Mouse (Mus musculus) embryo, embryonic 11.5 days (tissue): ENCODE data around the gene Bclaf1.
A peak's percentile ranks its signal among the peaks of the same experiment; 100 is the strongest.

Experiments used
- DNase-seq: peaks from one replicate; pipeline ENCODE4 v3.0.0-alpha.2; 2012; ENCODE audit warnings: low read depth, low spot score

Gene Bclaf1

DNA sequence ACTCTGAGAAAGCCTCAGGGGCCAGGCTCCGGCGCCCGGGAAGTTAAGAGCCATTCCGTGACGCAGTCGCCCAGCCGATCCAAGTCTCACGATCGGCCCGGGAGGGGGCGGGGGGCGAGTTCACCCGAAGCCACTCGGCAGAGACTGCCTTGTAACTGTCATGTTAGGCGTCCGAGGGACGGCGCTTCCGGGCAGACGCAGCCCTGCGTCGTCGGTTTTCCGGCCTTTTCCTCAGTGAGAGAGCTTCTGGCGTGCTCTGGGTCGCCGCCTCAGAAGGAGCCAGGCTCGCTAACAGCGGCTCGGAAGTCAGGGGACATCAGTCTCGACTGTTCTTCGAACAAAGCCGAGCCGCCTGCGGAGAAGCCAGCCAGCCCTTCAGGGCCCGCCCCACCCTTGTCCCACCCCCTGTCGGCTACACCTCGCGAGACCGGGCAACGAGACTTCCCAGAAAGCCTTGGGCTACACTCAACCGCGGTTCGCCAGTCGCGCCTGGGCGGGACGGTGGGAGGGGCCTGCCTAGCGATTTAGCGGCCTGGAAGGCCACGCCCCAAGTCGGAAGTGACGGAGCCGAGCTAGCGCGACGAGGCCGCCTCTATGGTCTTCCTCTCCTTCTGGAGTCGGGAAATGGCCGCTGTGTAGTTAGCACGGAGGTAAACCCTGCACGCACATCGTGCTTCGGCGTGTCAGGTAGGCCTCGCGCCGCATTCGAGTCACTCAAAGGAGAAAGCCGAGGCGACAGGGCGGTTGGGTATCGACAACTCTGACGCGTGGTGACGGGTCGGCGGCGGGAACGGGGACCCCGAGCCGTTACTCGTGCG is at the start of gene Bclaf1:
Gene Bclaf1 (plus strand): TSS at position 552 of the 818 bp plus-strand sequence.
- peak; percentile 100 for DNase-seq

DNA sequence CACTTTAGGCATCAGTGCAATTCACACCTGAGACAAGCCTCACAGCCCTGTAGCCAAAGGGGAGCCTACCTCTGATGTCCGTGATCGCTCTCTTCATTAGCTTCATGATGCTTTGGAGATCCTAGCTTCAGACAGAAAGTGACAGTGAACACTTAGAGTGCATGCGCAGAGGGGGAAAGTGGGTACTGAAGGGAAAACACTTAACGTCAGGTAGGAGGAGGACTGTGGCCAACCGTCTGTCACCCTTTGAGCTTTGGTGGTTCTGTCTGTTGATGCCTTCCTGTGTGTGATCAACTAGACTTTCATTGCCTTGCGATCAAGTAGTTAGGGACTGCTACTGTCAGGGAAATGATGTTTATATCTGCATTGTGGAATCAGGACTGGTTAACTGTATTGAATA is 49.4 kb upstream of the Bclaf1 start:
- no peak for DNase-seq

DNA sequence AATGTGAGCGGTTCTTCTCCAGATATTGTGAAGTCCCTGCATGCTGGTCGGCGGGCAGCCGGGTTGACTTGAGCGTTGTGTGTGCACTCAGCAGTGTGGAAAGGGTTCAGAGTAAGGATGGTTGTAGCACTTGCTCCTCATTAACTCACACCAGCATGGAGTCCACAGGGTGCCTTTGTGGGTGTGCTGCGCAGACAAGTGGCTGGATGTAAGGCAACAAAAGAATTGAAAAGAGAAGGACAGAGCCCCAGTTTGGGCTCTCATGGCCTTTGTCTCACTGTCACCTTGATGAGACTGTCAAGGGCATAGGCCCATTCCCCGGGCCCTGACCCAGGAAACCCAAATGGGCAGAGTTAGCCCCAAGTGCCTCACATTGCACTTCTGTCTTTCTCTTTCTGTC is 47.8 kb upstream of the Bclaf1 start:
- no peak for DNase-seq

DNA sequence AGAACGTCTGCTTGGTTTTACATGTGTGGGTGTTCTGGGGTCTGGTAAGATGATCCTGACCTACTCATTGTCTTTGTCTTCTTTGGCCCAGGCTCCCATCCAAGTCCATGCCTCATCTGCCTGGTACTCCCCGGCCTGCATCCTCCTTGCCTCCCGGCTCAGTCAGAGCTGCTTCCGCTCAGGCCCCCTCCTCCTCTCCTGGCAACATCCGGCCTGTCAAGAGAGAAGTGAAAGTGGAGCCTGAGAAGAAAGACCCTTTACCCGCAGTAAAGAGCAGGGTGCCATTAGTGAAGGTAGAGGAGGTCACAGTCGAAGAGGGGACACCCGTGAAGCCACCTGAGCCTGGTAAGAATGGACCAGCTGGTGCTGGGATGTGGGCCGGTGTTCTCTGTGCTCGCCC is 45.2 kb upstream of the Bclaf1 start:
- no peak for DNase-seq

DNA sequence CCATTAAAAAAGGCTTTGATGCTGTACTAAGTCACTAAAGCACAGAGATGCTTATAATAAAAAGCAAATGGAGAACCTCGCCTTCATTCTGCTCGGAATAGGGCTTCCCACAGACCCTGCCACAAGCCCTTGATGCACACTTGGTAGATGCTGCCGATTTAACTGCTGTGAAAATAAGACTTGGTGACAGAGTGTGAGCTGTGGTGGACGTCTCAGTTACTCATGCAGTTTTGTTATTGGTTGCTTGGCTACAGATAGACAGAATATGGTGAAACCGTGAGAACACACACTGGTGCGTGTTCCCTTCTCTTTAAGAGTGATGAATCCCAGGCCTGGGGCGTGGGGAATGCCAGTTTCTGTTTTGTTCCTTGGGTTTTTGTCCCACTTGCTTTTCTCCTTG is 43.3 kb upstream of the Bclaf1 start:
- DNase-seq, result no peak

DNA sequence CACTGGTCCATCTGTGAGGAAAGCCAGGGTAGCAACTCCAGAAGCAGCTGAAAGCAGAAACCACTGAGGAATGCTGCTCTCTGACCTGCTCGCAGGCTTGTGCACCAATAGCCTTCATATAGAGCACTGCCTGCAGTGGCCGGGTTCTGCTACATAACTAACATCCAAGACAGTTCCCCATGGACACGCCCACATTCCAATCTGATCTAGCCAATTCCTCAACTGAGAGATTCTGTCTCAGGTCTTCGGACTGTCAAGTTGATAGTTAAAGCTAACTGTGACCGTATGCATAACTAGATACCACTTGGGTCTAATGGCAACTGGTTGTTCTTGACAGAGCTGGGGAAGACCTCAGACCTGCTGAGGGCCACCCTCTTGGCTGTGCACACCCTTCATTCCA is 39.9 kb upstream of the Bclaf1 start:
- no peak for DNase-seq

DNA sequence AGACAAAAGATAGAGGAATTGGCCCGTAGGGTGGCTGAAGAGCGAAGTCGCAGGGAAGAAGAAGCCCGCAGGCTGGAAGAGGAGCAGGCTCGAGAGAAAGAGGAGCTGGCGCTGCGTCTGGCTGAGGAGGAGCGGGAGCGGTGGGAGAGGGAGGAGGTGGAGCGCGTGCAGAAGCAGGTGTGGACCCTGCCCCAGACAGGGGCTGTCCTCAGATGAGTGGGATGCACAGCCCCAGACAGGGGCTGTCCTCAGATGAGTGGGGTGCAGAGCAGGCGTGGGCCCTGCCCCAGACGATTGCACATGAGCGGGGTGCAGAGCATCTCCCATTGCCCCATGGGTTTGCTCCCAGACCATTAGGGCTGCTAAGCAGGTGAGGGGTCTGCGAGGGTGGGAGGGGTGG is 39.0 kb upstream of the Bclaf1 start:
- no peak for DNase-seq

DNA sequence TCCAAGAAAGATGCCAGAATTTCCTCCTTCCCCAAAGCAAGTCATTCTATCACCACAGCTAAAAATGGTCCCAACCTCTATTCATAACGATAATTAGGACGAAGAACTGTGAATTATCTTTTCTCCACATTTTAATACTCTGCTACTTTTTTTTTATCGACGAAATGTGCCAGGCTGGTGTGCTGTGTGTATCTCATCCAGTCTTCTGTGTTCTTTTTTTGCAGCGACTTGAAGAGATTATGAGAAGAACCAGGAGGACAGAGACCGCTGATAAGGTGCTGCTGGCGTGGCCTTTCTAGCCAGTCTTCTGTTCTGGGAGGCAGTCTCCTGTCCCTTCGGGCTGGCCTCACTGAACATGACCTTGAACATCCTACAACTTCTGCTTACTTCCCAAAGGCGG is 38.2 kb upstream of the Bclaf1 start:
- DNase-seq, result no peak

DNA sequence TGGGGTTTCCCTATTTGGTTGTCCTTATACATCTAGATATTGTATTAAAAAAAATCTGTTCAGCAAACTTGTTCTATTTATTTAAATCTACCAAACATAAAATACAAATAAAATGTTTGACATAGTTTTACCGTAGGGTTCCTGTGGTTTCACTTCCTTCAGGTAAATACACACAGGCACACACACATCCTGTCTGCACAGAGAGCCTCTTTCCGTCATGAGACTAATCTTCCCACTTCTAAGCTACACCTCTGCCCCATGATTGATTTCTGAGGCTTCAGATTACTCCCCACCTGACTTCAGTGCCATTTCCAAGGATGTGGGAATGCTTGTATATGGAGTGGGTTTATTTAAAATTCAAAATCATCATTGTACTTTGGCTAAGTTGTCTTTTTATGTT is 30.8 kb upstream of the Bclaf1 start:
- no peak for DNase-seq

DNA sequence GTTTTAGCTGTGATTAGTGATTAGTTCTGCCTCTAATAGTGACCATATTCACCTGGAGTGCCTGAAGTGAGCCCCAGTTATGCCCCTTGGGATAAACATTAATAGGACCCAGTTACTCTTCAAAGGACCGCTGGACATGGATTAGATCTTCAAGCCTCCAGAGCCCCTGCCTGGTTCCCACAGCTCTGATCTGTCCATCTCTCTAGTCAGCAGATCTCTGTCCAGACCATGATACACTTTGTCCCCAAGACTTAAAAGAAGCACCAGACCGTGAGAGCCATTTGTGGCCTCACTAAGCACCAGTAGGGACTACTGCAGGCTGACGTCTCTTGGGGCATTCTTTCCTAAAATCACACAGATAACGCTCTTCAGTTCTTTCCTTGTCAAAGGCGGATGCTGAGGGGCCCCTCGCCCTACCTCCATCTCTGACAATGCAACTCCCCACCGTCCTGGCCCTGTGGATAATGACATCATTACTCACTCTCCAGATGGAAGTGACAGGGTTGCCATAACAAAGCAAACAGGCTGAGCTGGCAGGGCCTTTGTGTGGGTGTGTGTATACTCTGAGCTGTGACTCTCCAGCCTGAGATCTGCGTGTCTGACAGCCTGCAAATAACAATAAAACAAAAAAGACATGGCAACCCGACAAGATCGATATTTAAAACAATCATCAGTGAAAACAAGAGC is 26.8 kb upstream of the Bclaf1 start:
- DNase-seq, result no peak

DNA sequence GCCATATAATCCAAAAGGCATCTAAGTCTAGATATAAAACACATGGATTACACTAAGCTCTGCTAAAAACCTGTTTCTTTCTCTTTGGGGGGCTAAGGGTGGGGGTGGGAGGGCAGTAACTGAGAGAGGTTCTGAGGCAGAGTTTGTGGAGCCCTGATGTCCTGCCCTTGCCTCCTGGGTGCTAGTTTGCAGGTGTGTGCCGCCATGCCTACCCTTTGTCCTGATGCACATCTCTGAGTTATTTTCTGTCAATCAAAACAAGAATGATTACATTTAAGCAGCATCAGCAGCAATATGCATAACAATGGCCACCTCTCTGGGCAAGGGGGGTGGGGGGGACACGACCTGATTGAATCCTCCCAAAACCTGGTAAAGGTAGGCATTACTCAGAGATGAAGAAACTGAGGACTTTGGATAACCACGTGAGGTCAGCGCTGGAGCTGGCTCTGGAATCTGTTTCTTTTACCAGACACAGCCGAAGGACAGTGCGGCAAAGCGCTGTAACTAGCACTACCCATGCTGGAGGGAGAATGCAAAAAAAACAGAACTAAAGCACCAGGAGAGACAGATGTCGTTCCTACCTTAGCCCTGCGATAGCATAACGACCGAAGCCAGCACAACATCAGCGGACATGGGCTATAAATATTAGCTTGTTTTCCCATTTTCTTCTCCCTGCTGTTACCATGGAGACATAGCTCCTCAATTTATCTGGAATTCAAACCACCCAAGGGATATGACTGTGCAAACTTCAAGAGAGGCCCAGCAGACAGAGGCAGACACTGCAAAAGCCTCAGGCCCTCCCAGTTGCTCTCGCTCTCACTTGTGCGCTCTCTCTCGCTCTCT is 26.1 kb upstream of the Bclaf1 start:
- DNase-seq, result no peak

DNA sequence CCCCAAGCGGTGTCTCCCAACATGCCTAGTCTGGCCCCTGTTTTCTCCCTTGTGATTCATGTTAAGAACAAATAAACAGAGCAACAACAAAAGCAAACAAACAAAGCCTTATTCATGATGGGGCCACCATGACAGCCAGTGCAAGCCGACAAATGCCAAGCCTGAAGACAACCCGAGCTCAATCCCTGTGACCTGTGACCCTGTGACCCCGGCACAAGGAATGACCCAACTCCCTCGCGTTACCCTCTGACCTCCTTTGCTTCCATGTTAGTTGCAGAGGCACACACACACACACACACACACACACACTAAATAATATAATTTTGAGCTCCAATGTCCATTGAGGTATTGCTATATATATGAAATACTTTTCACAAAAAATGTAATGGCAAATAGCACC is 24.9 kb upstream of the Bclaf1 start:
- no peak for DNase-seq

DNA sequence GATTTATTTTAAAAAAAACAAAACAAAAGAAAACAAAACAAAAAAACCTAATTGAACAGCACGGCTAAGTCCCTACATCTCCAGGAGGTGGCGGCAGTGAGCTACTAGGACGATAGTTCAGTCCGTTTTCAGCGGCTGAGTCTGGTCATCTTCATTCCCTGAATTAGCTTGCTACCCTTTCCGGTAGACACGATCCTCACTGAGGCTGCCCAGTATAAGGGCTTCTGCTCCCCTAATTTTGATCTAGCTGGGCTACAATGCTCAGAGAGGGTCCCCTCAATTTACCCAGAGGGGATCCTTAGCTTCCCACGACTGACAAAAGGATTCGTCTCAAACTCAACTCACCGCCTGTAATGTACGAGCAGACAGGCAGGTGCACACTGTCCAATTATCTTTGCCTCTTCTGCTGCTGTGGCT is 21.8 kb upstream of the Bclaf1 start:
- no peak for DNase-seq

DNA sequence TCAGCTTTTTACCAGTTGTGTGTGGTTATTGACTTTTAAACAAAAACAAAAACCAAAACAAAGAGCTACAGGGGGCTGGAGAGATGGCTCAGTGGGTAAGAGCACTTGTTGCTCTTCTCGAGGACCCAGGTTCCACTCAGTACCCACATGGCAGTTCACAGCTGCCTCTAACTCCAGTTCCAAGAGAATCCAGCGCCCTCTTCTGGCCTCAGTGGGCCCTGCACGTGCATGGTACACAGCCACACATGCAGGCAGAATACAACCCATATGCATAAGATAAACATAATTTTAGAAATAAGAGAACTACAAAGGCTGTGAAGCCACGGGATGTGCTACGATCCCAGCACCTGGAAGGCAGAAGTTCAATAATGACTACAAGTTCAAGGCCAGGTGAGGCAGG is 16.3 kb upstream of the Bclaf1 start:
- DNase-seq, result no peak

DNA sequence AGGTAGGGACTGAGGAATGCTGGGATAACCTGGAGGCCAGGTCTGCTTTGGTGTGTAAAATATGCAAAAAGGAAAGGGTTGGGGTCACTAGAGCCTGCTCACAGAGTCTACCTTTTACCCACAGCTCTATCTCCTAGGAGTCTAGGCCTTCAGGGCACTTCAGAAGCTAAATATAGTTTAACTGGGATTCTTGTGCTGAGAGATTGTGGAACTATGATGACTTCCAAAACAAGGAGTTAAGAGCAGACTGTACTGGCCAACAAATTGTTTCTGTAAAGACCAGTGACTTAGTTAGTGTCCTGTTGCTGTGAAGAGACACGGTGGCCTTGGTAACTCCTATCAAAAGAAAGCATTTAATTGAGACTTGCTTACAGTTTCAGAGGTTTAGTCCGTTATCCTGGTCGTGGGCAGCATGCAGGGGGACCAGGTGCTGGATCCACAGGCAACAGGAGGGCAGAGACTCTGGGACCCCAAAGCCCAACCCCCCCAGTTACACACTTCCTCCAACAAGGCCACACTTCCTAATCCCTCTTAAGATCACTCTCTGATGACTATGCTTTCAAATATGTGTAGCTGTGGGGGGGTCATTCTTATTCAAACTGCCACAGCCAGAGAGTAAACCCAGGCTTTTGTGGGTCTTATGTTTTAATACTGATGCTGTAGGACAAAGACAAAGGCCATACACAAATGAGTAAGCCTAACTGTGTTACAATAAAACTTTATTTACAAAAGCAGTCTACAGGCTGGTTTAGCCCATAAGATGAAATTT is 13.9 kb upstream of the Bclaf1 start:
- no peak for DNase-seq

DNA sequence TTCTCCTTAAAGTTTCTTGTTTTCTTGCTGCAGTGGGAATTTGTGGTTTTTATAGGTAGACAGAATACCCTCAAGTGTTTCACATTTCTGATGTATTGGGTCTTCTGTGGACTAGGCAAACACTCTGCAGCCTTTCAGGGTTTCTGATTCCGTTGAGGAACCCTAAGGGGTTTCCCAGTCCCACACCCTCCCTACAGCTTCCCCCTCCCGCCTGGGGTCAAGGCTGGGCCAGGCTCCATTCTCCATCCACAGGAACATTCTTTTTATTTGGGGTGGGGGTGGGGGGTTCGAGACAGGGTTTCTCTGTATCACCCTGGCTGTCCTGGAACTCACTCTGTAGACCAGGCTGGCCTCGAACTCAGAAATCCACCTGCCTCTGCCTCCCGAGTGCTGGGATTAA is 13.2 kb upstream of the Bclaf1 start:
- DNase-seq, result no peak

DNA sequence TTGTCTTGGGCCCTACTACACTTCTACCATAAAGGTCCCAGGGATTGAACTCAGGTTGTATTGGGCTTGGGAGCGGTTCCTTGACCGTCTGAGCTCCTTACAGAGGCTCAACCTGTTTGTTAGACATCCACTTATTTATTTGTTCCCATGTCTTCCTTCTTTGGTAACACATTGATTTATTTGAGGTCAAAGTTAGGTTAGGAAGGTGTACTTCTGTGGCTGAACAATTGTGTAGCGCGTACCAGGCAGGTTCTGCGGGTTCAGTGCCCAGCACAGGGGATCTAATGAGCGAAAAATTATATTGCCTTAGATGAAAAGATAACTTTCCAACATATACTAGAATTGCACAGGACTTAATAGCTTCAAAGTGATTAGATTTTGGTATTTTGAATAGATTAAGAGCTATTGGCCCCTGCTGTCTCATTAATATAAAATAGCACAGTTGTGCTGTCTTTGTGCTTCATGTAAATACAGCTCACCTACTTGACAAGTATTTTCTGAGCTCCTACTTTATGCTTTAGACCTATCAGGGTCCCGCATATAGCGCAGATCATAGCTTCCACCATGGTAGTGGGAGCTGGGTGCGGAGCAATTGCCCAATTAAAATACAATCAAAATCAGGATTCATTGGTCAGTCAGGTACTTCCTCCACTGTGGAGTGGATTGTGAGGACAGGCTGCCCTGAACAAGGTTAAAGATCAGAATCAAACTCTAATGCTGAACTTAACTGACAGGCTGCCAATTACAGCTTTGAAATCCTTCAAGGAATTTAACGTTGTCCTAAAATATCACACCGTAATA is 1.1 kb upstream of the Bclaf1 start:
- no peak for DNase-seq

DNA sequence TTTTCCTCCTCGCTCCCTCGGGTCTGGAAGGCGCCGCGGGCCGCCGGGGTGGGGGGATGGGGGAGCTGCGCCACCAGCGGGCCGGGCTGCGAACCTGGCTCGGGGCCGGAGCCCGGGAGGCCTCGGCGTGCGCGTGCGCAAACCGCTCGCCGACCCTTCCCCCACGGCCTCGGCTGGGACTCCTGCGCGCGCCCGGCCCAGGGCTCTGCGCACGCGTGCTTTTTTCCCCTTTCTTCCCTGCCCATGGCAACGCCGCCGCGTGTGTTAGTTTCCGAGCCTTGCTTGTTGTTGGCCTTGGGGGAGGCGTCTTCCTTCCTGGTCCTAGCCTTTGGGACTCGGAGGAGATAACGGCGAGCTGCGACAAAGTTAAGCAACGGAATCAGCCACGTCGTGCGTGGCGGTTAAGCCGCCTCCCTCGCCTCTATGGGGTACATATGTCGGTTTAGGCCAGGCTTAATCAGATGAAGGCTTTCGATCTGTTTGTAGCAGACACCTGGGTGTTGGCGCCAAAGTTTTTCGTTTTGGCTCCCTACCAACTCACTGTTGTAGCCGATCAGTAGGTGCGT is 550 bp downstream of the Bclaf1 start:
- peak; percentile 83 for DNase-seq

DNA sequence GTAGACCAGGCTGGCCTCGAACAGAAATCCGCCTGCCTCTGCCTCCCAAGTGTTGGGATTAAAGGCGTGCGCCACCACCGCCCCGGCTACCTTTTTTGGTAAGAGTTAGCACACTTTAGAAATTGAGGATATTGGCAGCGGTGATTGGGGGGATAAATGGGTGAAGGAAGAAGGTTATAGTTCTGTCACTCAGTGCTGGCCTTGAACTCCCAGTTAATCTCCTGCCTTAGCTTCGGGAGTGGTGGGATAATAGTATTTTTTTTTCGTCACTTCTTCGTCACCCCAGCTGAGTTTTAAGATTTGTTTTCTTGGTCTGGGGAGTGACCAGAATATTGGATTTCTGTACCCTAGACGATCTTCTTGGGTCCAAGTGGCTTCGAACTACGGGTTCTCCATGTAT is 1.2 kb downstream of the Bclaf1 start:
- DNase-seq, result no peak

DNA sequence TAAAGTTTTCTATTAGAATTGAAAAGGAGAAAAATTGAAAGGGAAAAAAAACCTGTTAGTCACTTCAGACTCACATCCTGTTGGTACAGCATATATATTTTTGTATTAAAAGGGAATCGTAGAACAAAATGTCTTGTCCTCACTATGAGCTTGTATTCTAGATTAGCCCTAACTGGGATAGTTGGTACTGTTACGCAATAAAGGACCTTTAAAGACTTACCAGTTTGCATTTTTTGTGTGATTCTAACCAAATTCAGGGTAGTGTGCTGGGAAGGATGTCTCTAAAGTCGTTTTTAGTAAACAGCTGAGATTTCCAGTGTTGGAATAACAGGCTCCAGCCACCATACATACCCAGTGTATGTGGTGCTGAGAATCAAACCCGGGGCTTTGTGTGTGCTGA is 1.7 kb downstream of the Bclaf1 start:
- DNase-seq, result no peak

DNA sequence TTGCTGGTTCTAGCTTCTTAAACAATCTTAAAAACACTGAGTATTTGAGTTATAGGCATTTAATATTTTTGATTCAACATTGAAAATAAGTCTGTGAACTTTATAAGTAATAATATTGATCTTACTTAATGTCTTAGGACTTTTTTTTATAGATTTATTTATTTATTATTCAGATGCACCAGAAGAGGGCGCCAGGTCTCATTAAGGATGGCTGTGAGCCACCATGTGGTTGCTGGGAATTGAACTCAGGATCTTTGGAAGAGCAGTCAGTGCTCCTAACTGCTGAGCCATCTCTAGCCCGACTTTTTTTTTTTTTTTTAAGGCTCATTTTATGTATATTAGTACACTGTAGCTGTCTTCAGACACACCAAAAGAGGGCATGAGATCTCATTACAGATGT is 2.5 kb downstream of the Bclaf1 start:
- DNase-seq, result no peak
